Mouse (Mus musculus) neural tube, embryonic 12.5 days (tissue): ENCODE results near the gene Atp1a3. TPM values are rescaled to one million over a fixed set of nuclear protein-coding genes. Genes with fewer than 3 reads are reported as not detected.

Experiments used
- ATAC-seq: fragments of 200-750 bp; cut with Nextera tagmentation; 2 replicates; pipeline ENCODE4 v1.8.0; 2017; ENCODE audit warnings: low read depth, mild to moderate bottlenecking, moderate TSS enrichment, moderate library complexity; ENCODE audit not compliant: low FRiP score
- H3K27ac ChIP-seq: fragments of 300-500 bp; sonication (generic); 2 replicates; pipeline ENCODE4 v1.5.1; 2016
- H3K27me3 ChIP-seq: fragments of 300-500 bp; sonication (generic); replicated peaks from 2 replicates; pipeline ENCODE4 v1.6.1; 2016; ENCODE audit warnings: mild to moderate bottlenecking
- H3K36me3 ChIP-seq: fragments of 300-500 bp; sonication (generic); 2 replicates; pipeline ENCODE4 v1.6.1; 2016; ENCODE audit warnings: mild to moderate bottlenecking
- H3K4me1 ChIP-seq: fragments of 300-500 bp; sonication (generic); 2 replicates; pipeline ENCODE4 v1.6.1; 2016
- H3K4me2 ChIP-seq: fragments of 300-500 bp; sonication (generic); replicated peaks from 2 replicates; pipeline ENCODE4 v1.6.1; 2016; ENCODE audit warnings: mild to moderate bottlenecking
- H3K4me3 ChIP-seq: fragments of 300-500 bp; sonication (generic); 2 replicates; pipeline ENCODE4 v1.5.1; 2016
- H3K9ac ChIP-seq: fragments of 300-500 bp; sonication (generic); 2 replicates; pipeline ENCODE4 v1.6.1; 2016; ENCODE audit warnings: mild to moderate bottlenecking
- H3K9me3 ChIP-seq: fragments of 300-500 bp; sonication (generic); 2 replicates; pipeline ENCODE4 v1.6.1; 2016; ENCODE audit warnings: mild to moderate bottlenecking
- WGBS: fragments of 180-500 bp; shearing (Covaris S2); methylation state at CpG from one replicate; pipeline ENCODE4 v1.1.7; 2016; 5-methylcytosine and 5-hydroxymethylcytosine counted together
- microRNA-seq: library from miRNA; unstranded; fragments of <30 nt; microRNA quantifications from one replicate; pipeline ENCODE4, GENCODE M21; 2017
- polyA plus RNA-seq: library from polyadenylated mRNA; unstranded; fragments of >200 nt; fragmentation: Nextera tagmentation; extraction: Ambion mirVana; gene quantifications from 2 replicates; pipeline ENCODE4 v1.2.1, GENCODE M21; 2016

Atp1a3 gene
- polyA plus RNA-seq, 1 experiment from 2014 or later: 118 TPM

DNA sequence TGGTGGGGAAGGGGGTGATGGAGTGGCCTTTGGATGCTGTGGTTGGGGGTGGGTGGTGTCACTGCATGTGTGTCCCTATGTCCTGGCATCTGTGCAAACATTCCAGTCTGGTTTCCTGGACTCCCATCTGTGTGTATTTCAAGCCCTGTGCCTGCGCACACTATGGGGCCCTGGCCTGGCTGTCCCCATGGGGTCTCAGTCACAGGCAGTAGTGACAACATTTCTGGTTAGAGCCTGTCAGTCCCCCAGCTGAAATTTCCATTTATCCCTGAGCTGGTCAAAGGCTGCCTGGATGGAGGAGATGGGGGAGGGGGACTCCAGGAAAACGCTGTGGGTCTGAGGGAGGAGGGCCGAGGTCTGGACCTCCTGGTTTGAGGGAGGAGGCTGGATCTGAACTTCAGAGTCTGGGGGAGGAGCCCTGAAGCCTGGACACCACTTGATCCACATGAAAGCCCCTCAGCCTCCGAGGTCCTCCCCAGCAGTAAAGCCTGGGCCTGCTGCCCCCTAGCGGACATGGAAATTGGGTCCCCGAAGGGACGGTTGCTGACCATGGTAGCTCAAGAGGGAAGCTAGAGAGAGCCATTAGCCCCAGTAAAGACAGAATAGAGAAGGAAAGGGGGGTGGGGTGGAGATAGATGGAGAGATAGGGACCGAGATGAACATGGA is 55.7 kb downstream of the Atp1a3 start:
- no peak overlapping the region for H3K9ac ChIP-seq
- peaks cover 96% of the 10 kb centered on the region for H3K27me3 ChIP-seq
- 0 out of 2 replicates have a peak overlapping the region, but pooled peaks have one; percentile 8 for H3K4me2 ChIP-seq
- peak; percentile 49 for ATAC-seq
- H3K4me1 ChIP-seq: peaks cover 60% of the 10 kb centered on the region
- H3K4me3 ChIP-seq: no peak overlapping the region
- H3K36me3 ChIP-seq: no peaks in the 10 kb centered on the region
- WGBS: 0% methylated on average over 8 of the region's 8 CpGs
- no peak overlapping the region for H3K27ac ChIP-seq
- H3K9me3 ChIP-seq: no peaks in the 10 kb centered on the region

DNA sequence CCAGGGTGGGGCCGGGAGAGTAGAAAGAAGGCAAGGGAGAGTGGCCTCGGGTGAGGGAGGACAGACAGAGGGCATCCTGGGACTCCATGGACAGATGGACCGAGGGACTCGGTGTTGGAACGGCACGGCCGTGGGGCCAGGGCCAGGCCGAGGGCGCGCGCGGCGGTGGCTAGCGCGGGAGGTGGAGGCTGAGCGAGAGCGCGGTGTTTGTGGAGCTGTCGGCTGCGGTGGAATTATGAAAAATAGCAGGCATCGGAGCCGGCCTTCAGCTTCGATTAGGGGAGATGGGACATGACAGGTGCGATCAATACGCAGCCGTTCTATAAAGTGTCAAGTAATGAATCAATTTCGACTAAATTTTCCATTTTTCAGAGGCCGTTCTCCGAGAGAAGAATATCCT is 57.0 kb downstream of the Atp1a3 start:
- 3% methylated on average over 29 of the region's 29 CpGs for WGBS
- H3K9me3 ChIP-seq: no peaks in the 10 kb centered on the region
- H3K4me3 ChIP-seq: no peak overlapping the region
- H3K27me3 ChIP-seq: peaks cover 97% of the 10 kb centered on the region
- H3K4me1 ChIP-seq: peaks cover 58% of the 10 kb centered on the region
- H3K27ac ChIP-seq: no peak overlapping the region
- H3K9ac ChIP-seq: no peak overlapping the region
- H3K36me3 ChIP-seq: no peaks in the 10 kb centered on the region
- ATAC-seq: no peak
- H3K4me2 ChIP-seq: peak overlapping the region; percentile 39

DNA sequence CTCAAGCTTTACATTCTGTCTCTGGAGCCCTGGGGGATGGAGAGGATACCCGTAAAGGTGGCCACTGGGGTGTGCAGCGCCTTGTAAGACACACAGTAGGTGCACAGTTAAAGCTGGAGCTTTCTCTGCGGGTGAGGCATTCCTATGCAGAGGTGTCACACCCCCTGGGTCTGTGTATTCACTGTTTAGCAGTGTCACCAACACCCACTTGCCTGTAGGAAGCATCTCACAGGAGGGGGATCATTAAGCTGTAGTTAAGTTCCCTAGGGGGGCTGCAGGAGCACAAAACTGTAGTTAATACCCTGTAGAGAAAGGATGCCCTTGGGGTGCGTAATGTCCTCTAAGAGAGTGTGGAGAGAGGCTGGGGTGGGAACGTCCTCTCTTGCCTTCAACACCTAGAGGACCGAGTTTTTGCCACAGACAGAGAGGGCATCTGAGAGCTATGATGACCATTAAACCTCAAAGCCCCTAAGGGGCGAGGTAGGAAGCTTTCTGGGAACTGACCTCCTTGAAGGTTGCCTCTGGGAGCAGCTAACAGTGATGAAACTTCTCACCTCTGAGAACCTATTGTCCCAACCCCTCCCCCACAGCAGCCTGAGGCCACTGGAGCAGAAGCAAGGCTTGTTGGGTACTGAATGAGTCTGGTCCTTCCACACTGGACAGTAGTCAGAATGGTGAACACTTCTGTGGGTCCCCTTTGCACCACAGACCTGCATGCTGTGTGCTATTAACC is 58.3 kb downstream of the Atp1a3 start:
- Histone ChIP-seq H3K4me2 (no peak overlapping the region), H3K36me3 (no peaks in the 10 kb centered on the region), H3K4me1 (peaks cover 51% of the 10 kb centered on the region), H3K27me3 (peaks cover 98% of the 10 kb centered on the region), H3K9me3 (no peaks in the 10 kb centered on the region), H3K27ac (no peak overlapping the region), H3K4me3 (no peak overlapping the region), H3K9ac (no peak overlapping the region)
- no peak for ATAC-seq
- under 1% methylated on average over 7 of the region's 7 CpGs for WGBS

DNA sequence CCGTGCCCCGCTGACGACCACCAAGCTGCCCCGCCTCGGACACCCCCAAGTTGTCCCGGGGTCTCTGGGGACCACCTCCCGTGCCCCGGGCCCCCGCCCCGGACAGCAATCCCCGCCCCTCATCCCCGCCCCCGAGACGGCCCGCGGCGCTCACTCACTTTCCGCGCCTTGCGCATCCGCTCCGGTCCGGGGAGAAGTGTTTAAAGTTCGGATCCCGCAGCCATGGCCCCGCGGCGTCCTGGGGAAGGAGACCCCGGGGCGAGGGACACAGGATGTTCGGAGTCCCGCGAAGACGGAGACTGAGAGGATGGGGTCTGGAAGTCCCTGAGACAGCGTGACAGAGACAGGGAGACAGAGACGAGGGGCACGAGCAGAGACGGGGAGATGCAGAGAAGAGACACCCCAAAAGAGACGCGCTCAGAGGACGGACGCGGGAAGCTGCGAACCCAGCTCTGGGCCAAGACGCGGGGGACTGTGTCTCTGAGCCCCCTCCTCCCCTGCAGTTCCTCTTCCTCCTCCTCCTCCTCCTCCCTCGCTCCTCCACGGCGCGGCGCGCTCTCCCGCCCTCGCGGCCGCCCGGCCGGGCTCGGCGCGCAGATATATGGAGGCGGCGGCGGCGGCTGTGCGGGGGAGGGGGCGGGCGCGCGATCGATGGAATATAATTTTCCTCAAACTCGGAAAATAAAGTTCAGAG is 61.4 kb downstream of the Atp1a3 start, which contains the start of gene Gm4881:
TSS of gene Gm4881 (minus strand) at position 238 of the 694 bp plus-strand sequence.
- ATAC-seq: no peak
- peak within 1 kb of the TSS; percentile 63 for H3K4me2 ChIP-seq
- WGBS: under 1% methylated on average over 72 of the region's 72 CpGs
- H3K36me3 ChIP-seq: no peaks in the 10 kb centered on the region
- H3K4me3 ChIP-seq: peak within 1 kb of the TSS; percentile 25
- no peak within 1 kb of the TSS for H3K27ac ChIP-seq
- H3K4me1 ChIP-seq: peaks cover 23% of the 10 kb centered on the region
- no peaks in the 10 kb centered on the region for H3K9me3 ChIP-seq
- peak within 1 kb of the TSS; percentile 29; the same call in 1 of the 2 replicates for H3K9ac ChIP-seq
- peaks cover 97% of the 10 kb centered on the region for H3K27me3 ChIP-seq

DNA sequence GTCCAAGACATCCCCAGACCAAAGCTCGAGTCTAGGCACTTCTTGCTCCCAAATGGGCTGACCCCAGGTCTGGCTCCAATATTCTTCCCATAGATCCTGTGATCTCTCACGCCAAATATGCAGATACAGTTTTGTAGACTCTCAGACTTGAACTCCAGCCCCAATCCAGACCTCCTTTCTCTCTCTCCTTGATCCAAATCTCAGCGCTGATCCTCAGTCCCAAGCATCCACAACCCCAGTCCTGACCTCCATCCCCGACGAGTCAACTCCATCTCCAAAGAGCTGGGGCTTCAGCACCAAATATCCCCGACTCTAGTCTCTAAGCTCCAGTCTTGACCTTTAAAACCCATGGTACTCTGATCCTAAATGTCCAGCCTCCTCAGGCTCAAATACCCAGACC is 62.1 kb downstream of the Atp1a3 start:
- Histone ChIP-seq H3K27ac (no peak overlapping the region), H3K4me2 (no peak overlapping the region), H3K27me3 (peaks cover 96% of the 10 kb centered on the region), H3K9me3 (no peaks in the 10 kb centered on the region), H3K4me1 (peaks cover 17% of the 10 kb centered on the region), H3K9ac (no peak overlapping the region), H3K36me3 (no peaks in the 10 kb centered on the region), H3K4me3 (no peak overlapping the region)
- WGBS: 4% methylated on average over 6 of the region's 6 CpGs
- ATAC-seq: no peak

DNA sequence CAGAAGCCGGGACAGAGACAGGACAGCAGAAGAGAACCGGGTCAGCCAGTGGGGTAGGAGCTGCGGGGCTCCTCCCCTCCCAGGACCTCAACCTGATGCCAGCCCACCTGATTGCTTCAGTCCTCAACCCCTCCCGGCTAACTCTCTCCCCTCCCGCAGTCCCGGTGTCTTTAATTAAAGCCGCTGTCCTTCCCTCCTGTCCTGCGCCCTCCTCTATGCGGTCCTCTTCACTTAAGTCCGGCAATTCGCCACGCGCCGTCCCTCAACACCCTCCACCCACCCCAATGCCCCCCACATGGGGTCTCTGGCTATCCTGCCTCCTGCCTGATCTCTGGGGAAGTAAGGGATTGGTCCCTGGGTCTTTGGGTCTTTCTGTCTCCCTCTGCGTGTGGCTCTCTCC is 74.1 kb downstream of the Atp1a3 start:
- ATAC-seq: no peak
- WGBS: under 1% methylated on average over 15 of the region's 15 CpGs
- no peak overlapping the region for H3K4me2 ChIP-seq
- no peak overlapping the region for H3K4me3 ChIP-seq
- peaks cover 27% of the 10 kb centered on the region for H3K4me1 ChIP-seq
- peaks cover 10% of the 10 kb centered on the region for H3K36me3 ChIP-seq
- H3K9ac ChIP-seq: no peak overlapping the region
- no peak overlapping the region for H3K27ac ChIP-seq
- H3K27me3 ChIP-seq: peaks cover 86% of the 10 kb centered on the region
- no peaks in the 10 kb centered on the region for H3K9me3 ChIP-seq

DNA sequence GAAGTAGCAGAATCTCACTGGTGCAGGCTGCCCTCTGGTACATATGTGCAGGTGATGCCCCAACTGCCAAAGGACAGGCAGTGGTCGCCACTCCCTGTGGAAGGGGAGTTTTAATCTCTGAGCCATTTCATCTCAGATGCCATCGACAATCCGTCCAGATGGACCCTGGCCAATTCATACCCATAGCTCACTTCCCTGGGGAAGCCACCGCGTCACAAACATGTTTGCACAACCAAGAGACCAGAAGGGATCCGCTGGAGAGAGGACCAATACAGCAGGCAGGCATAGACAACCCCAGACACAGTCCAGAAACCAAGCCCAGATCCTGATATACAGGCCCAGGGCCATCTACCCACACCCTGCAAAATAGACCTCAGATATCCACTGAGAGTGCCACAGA is 75.3 kb downstream of the Atp1a3 start:
- ATAC-seq: no peak
- no peak overlapping the region for H3K4me3 ChIP-seq
- H3K4me1 ChIP-seq: peaks cover 27% of the 10 kb centered on the region
- H3K4me2 ChIP-seq: no peak overlapping the region
- no peaks in the 10 kb centered on the region for H3K9me3 ChIP-seq
- H3K27ac ChIP-seq: no peak overlapping the region
- peaks cover 22% of the 10 kb centered on the region for H3K36me3 ChIP-seq
- no peak overlapping the region for H3K9ac ChIP-seq
- WGBS: 49% methylated on average over 6 of the region's 6 CpGs
- H3K27me3 ChIP-seq: peaks cover 78% of the 10 kb centered on the region

Small RNA genes within 50 kb of the gene (microRNA-seq; reads per million reads assigned to microRNA genes)
- not detected for gene Mir7046
- gene Mir7047: not detected

Other genes starting within 250 kb of the Atp1a3 start
- gene Cd177, start 245.6 kb downstream of the Atp1a3 start, polyA plus RNA-seq: 0.22 TPM in 1 of 2 replicates, not detected in the other
- gene Ceacam10, start 228.8 kb downstream of the Atp1a3 start, polyA plus RNA-seq: not detected in 2 replicates
- gene Gm9844, start 143.7 kb downstream of the Atp1a3 start, polyA plus RNA-seq: 25.0 and 27.5 TPM in 2 replicates
- not detected in 2 replicates for gene Lypd4, start 136.0 kb downstream of the Atp1a3 start, polyA plus RNA-seq
- gene Dmrtc2, start 135.9 kb downstream of the Atp1a3 start, polyA plus RNA-seq: not detected in 2 replicates
- 1,340 and 1,344 TPM in 2 replicates for gene Rps19, start 121.6 kb downstream of the Atp1a3 start, polyA plus RNA-seq
- gene Cd79a, start 108.6 kb downstream of the Atp1a3 start, polyA plus RNA-seq: 0.13 and 0.32 TPM in 2 replicates
- gene Arhgef1, start 103.0 kb downstream of the Atp1a3 start, polyA plus RNA-seq: 84.4 and 89.5 TPM in 2 replicates
- 0.75 and 0.84 TPM in 2 replicates for gene Gm4881, start 61.5 kb downstream of the Atp1a3 start, polyA plus RNA-seq
- gene Rabac1, start 33.2 kb downstream of the Atp1a3 start, polyA plus RNA-seq: 151 and 154 TPM in 2 replicates
- 18.6 and 19.5 TPM in 2 replicates for gene Grik5, start 66.4 kb upstream of the Atp1a3 start, polyA plus RNA-seq
- 38.7 and 39.2 TPM in 2 replicates for gene Zfp574, start 66.6 kb upstream of the Atp1a3 start, polyA plus RNA-seq
- 28.1 and 32.6 TPM in 2 replicates for gene Pou2f2, start 173.8 kb upstream of the Atp1a3 start, polyA plus RNA-seq
- 15.5 and 17.7 TPM in 2 replicates for gene Dedd2, start 214.7 kb upstream of the Atp1a3 start, polyA plus RNA-seq
- gene Zfp526, start 215.5 kb upstream of the Atp1a3 start, polyA plus RNA-seq: 2.1 and 2.9 TPM in 2 replicates
- gene Gsk3a, start 231.9 kb upstream of the Atp1a3 start, polyA plus RNA-seq: 19.1 and 20.3 TPM in 2 replicates
- 11.9 and 13.1 TPM in 2 replicates for gene Erf, start 244.8 kb upstream of the Atp1a3 start, polyA plus RNA-seq